In the genomic region with DNA sequence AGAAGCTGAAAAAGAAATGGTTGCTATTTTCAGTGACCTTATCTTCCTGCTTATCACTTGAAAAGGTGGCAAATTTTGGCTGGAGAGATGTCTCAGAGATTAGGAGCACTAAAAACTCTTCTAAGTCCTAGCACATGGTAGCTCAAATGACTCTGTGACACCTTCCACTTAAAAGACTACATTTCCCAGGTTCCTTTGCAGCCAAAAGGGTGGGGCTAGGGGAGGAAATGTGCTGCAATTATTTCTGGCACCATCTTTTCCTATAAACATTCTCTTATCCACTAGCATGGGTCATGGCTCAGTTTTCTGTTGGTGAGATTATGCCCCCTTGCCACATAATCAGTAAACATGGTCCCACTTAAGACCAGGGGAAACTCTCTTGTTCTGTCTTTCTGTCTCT, we compare ENCODE assay signal across 21 mouse cellular contexts.
"Had no signal": no experiment of that assay in that cellular context is flagged by ENCODE, and none has a peak within 500 bp of the region (broad histone marks: within the 10 kb centered on the region; RNA-seq: fewer than 3 reads in every experiment).

No protein-coding gene starts in this region.

- H3K27me3 ChIP-seq: lung, embryonic 15.5 days; neural tube, embryonic 12.5 days; neural tube, embryonic 15.5 days had no signal

- ATAC-seq: liver, postnatal 0 days had no signal

- H3K36me3 ChIP-seq: lung, embryonic 15.5 days; midbrain, embryonic 10.5 days; neural tube, embryonic 12.5 days; neural tube, embryonic 15.5 days had no signal

- DNase-seq: kidney, adult 11 months; kidney, adult 9 months; kidney, postnatal 14 days; kidney, postnatal 4 days; left cerebral cortex, postnatal 4 days; liver, postnatal 0 days; lung, postnatal 10 days; lung, postnatal 36 days; midbrain, embryonic 14.5 days; right cerebral cortex, adult 18-20 months; right cerebral cortex, postnatal 14 days; right cerebral cortex, postnatal 4 days; thymus, adult 2 months; thymus, postnatal 14 days had no signal

- H3K9me3 ChIP-seq: lung, embryonic 15.5 days; midbrain, embryonic 10.5 days; neural tube, embryonic 12.5 days; neural tube, embryonic 15.5 days had no signal

- H3K4me3 ChIP-seq: lung, embryonic 15.5 days; megakaryocyte, embryonic 14.5 days; midbrain, embryonic 10.5 days; neural tube, embryonic 12.5 days; neural tube, embryonic 15.5 days had no signal

- H3K4me1 ChIP-seq: midbrain, embryonic 10.5 days; neural tube, embryonic 12.5 days; neural tube, embryonic 15.5 days had no signal

- H3K4me2 ChIP-seq: lung, embryonic 15.5 days; neural tube, embryonic 12.5 days; neural tube, embryonic 15.5 days had no signal

- H3K27ac ChIP-seq: liver, embryonic 14.5 days; lung, embryonic 15.5 days; midbrain, embryonic 10.5 days; neural tube, embryonic 12.5 days; neural tube, embryonic 15.5 days; stomach, postnatal 0 days had no signal

- H3K9ac ChIP-seq: liver, embryonic 14.5 days; liver, postnatal 0 days; lung, embryonic 15.5 days; neural tube, embryonic 12.5 days; neural tube, embryonic 15.5 days had no signal
